Mouse (Mus musculus) cerebellum, adult 11-12 months (tissue): Measurements from ENCODE around the gene B430305J03Rik.

ENCODE experiments used
- DNase-seq: peaks from one replicate; pipeline ENCODE4 v3.0.0; 2022

The B430305J03Rik gene

DNA sequence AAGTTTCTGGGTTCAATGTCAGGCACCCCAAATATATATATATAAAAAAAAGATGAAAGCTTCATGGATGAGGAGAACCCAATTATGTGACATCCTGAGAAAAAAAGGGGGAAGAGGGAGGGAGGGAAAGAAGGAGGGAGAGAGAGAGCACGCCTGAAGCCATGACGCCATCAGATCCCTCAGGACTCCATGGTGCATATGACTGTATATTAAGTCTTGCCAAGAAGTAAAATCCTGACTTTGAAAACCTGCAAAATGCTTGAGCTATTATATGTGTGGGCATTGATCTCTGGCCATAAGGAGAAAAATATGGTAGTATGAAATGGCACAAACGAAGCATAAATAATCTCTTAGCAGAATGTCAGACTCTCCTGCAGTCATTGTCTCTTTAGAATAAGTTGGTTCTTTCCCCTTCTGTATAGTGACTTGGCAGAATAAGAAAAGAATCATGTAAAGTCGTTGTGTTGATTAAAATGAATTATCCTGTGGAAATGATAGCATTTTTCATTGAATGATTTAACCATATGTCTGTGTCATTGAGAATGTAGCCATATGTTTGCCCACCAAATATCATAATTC is 17.6 kb downstream of the B430305J03Rik start:
- DNase-seq: no peak

GRCm38 (mm10) chr3:61345636-61346035 is 20.1 kb downstream of the B430305J03Rik start:
- DNase-seq: no peak

DNA sequence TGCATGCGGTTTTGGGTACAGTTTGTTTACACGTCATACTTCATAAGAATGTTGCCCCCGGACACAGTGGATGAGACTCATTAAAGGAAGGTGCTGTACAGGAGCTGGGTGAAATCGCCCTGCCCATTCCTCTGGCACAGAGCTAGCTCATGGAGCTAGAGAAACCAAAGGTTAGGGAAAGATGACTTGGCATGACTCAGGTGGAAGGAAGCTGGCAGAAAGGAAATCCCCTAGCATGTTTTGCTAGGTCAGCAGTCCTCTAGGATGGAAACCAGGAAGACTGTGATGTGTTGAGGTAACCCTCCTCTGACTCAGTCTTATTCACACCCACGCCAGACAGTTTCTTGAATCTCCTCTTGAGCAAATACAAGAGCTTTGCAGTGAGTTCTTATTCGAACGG is 21.7 kb downstream of the B430305J03Rik start:
- no peak for DNase-seq

- no peak for DNase-seq
Measured at GRCm38 (mm10) chr3:61340321-61340720, 25.4 kb downstream of the B430305J03Rik start.

DNA sequence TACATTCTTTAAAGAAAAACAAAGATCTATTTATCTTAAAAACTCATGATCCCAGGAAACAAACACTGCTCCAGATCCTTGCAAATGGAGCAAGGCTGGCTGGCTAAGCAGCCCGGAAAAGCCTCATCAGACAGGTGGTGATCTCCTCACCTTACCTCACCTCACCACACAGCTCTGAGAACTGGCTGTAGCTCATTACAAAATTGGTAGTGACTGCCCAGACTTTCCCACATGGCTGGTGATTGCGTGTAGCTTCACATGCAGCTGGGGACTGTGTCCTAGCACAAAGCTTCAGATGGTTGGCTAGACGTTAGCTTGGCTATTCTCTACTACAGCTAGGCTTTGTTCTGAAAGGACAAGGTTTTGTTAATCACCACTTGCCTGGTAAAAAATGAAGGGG is 28.5 kb downstream of the B430305J03Rik start:
- no peak for DNase-seq

DNA sequence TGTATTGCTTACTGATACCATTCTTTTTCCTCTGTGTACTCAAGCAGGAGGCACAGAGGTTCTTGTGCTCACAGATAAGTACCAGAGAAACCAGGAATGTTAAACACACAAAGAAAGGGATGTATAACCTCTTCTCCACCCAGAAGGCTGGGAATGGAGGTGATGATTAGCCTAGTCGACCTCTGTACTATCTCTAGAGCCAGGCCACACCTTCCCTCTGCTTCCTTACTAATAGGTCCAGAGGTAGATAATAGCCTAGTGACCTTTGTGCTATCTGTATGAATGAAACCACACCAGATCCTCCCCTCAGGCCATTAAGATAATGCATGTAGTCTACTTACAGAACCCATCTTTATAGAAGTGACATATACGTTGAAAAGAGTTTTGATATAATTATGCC is 29.5 kb downstream of the B430305J03Rik start:
- DNase-seq: no peak

DNA sequence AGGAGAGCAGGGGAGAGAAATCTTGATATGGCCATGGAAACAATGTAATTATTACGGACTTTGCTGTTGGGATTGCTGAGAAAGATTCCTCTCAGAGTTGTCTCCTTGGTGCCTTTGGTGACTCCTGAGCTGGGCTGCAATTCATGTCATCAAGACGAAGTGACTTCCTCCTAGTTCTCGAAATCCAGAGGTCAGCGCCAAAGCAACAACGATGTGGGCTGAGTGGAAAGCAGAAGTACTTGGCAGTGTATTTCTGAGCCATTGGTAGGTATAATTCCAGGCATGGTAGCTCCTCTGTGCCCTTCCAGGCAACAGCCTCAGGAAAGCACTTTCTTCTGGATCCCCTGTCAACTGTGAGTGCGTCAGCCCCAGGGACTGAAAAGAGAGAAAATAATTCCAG is 44.1 kb downstream of the B430305J03Rik start:
- DNase-seq: no peak

- no peak for DNase-seq
Measured at GRCm38 (mm10) chr3:61320031-61320430, 45.7 kb downstream of the B430305J03Rik start.

DNA sequence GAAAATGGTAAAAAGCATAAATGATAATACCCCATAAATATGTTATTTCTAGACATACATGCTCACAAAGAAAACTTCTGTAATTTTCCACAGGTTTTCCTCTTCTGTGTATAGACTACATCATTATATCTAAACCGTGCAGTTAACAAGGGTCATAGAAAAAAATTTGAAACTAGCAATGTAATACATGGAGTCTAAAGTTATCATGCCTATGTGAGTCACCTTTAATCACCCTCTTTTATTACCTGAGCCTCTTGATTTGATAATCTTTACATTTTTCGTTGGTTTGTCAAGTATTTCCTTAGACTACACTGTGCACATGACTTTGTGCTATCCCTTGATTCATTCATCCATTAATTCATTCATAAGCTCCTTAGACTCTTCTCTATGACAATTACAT is 50.7 kb downstream of the B430305J03Rik start:
- DNase-seq: no peak
